Mouse (Mus musculus) layer of hippocampus, postnatal 25 days (tissue): ENCODE results near the gene Cuedc2. TPM values are rescaled to one million over a fixed set of nuclear protein-coding genes. Genes with fewer than 3 reads are reported as not detected.

Experiments
- DNase-seq, 2 experiments: peaks; one replicate each; pipeline ENCODE4 v3.0.0; 2022; ENCODE audit warnings: mixed read lengths in 2 of 2, low spot score in 1 of 2; ENCODE audit errors: extremely low spot score in 1 of 2
- total RNA-seq, 2 experiments: library from RNA; stranded (reverse); gene quantifications; 2 replicates each; pipeline ENCODE4 v1.2.3; 2021

The Cuedc2 gene
- total RNA-seq, 2 experiments from 2014 or later, result 164 to 189 TPM

- DNase-seq, result peak in 1 of 2 experiments; percentile 6
Measured at GRCm38 (mm10) chr19:46309651-46310305, 28.7 kb downstream of the Cuedc2 start.

DNA sequence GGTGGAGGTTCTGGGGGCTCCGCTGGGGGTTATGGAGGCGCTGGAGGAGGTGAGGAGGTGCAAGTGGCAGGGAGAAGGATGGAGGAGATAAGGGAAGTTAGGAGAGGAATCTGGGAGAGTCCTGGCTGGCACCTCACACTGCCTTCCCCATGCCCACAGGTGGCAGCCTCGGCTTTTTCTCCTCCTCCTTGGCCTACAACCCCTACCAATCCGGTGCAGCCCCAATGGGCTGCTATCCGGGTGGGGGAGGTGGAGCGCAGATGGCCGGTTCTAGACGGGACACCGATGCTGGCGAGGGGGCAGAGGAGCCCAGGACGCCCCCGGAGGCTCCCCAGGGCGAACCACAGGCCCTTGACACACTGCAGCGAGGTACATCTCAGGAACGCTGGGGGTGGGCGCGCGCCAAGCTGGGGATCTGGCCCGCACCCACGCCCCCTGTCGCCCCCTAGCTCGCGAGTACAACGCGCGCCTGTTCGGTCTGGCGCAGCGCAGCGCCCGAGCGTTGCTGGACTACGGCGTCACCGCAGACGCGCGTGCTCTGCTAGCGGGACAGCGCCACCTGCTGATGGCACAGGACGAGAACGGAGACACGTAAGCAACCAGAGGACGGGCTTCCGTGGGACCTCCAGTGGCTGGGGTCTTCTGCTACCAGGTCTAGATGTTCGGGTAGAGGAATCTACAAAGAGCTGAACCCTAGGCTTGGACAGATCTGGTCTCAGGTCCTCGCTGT lies 29.6 kb downstream of the Cuedc2 start:
- peak; percentile 82 to 94 for DNase-seq

- no peak for DNase-seq
Measured at GRCm38 (mm10) chr19:46308303-46308702, 30.2 kb downstream of the Cuedc2 start.

GRCm38 (mm10) chr19:46307781-46308180 lies 30.7 kb downstream of the Cuedc2 start:
- DNase-seq, result no peak

DNA sequence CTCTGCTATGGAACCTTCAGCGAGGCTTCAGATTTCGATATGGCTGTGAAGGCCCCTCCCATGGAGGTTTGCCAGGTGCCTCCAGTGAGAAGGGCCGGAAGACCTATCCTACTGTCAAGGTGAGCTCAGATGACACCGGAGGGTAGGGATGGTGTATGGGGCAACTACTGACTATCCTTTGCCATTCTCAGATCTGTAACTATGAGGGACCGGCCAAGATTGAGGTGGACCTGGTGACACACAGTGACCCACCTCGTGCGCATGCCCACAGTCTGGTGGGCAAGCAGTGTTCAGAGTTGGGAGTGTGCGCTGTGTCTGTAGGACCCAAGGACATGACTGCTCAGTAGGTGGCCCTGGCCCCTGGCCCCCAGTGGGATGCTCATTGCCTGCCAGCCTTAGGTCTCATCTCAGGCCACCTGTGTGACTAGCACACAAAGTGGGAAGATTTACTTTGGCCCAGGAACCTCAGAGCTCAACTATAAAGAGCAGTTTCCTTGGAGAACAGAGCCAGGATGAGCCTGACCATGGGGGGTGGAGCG lies 31.7 kb downstream of the Cuedc2 start:
- DNase-seq, result no peak

DNA sequence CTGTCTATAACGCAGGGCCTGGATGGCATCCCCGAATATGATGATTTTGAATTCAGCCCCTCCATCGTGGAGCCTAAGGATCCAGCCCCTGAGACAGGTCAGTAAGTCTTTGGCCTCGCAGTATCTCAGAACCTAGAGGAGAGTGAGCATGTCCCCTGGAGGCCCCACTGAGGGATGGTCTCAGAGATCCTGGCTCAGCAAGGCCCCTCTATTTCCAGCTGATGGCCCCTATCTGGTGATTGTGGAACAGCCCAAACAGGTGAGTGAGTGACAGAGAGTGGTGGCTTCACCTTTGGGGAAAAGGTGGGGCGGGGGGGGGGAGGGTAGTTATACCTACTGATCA lies 32.3 kb downstream of the Cuedc2 start:
- DNase-seq, result no peak

DNA sequence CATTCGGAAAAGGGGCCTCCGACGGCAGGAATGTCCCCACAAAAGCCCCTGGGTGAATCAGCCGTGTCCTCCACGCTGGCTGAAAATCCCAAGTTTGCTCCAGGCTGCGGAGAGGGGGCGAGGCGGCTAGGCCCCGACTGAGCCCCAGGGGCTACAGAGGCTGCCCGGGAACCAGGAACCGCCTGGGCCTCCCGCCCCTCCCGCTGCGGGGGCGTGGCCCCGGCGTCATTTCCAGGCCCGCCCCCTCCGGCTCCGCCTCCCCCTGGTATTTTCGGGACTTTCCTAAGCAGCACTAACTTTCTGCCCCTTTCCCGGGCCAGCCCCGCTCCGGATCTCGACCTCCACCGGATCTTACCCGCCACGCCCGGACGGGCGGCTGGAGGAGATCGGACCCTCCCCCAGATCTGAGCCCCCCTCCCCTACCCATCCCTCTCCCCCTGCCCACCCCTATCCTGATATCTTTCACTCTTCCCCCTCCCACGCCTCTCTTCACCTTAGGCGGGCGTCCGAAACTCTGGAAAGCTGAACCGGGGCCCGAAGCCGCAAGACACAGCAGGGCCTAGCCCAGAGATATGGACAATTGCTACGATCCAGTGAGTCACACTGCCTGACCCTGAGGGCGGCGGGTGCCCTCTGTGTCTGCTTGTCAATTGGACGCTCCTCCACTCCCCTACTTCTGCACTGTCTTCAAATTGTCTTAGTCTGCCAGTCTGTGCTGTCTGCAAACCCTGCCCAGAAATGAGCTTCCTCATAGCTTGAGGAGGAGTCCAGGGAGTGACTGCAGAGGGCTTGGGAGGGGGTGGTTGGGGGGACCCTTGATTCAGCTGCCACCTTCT lies 32.9 kb downstream of the Cuedc2 start:
- DNase-seq, result no peak

DNA sequence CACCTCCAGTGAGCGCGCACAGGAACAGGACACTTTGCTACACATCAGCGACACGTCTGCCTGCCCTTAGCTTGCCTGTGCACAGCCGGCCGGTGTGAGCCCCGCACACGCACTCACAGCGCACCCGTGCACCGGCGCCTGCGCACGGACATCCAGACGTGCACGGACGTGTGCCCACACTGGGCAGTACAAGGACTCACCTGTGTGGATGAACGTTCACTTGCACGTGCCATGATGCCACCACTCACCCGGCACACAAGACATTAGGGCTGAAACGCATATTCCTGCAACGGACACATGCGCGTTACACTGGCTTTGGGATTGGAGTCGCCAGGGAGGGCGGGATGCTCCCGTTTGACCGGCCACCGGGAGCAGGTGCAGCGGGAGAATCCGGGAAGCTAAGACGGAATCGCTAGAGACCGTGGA lies 33.6 kb downstream of the Cuedc2 start:
- no peak for DNase-seq

GRCm38 (mm10) chr19:46304216-46304841 lies 34.2 kb downstream of the Cuedc2 start, which contains the start of gene Nfkb2:
Nfkb2 (plus strand) TSS chr19:46304320.
- peak; percentile 54 to 82 for DNase-seq

- DNase-seq, result no peak
Measured at GRCm38 (mm10) chr19:46303251-46304215, 35.0 kb downstream of the Cuedc2 start.

GRCm38 (mm10) chr19:46302551-46302950 lies 36.0 kb downstream of the Cuedc2 start:
- no peak for DNase-seq

- DNase-seq, result no peak
Measured at GRCm38 (mm10) chr19:46300294-46301045, 38.0 kb downstream of the Cuedc2 start.

DNA sequence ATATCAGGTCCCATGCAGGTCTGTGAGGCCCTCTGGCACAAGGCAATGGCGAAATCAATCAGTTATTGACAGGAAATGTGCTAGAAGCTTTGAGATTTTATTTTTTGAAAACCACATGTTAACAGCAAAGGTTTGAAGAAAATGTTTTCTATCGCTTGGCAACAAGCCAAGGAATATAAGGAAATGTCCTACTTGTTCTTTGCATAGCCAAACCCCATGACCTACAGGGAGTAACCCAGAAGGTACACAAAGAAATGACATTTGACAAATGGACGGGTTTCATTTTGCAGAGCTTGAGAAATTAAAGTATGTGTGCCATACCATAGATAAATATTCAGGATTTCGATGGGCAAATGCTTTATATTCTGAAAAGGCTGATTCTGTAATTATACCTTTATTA lies 41.6 kb downstream of the Cuedc2 start:
- no peak for DNase-seq

DNA sequence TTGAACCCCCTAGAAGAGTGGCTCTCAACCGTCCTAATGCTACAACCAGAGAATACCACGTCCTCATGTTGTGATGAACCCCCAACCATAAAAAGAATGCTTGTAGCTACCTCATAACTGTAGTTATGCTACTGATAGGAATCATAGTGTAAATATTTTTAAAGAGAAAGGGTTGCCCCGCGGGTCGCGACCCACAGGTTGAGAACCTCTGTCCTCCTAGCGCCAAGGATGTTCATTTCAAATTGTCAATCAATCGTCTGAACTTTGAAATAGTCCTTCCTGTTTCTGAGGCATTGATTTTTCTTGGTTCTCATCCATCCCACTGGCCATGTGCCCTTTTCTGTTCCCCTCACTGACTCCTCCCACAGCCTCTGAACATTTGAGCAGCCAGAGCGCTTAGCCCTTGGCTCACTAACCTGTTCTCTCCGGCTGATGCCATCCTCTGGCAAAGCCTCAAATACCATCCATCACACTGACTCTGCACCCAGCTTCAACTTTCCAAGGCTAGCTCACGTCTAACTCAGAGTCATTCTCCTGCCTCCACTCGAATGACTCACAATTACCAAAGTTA lies 47.9 kb downstream of the Cuedc2 start:
- no peak for DNase-seq

- DNase-seq, result no peak
Measured at GRCm38 (mm10) chr19:46287566-46287965, 50.9 kb downstream of the Cuedc2 start.

DNA sequence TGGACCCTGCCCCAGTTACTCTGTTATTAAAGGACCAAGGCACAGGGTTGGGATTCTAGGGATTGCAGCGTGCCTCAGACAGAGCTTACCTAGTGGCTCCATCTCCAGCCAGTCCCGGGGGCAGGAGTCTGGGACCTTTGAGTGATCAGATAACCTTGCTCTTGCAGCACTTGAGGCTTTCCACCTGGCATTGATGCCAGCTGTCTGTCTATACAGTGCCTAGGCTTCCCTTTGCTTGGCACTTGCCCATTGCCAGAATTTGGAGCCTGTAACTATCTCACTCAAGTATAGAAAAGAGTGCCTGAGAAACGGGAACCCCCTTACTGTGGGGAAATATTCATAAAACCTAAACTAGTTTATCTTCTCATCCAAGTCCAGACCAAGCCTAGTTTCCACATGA lies 51.6 kb downstream of the Cuedc2 start:
- no peak for DNase-seq

GRCm38 (mm10) chr19:46286047-46286446 lies 52.5 kb downstream of the Cuedc2 start:
- DNase-seq, result no peak

DNA sequence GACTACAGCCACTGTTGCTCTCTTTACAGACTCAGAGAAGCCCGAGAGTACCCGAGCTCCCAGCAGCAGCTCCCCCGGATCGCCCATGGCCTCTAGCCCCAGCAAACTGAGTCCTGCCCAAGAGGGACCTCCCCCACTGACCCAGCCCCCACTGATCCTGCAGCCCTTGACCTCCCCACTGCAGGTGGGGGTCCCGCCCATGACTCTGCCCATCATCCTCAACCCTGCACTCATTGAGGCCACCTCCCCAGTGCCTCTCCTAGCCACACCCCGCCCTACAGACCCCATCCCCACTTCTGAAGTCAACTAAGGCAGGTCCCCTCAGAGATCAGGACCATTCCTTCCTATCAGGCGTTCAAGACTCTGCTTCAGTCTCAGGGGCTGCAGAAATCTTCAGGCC lies 52.9 kb downstream of the Cuedc2 start:
- no peak for DNase-seq
